Mouse (Mus musculus) kidney, embryonic 14.5 days (tissue): ENCODE results near the gene Mrpl17. TPM values are rescaled to one million over a fixed set of nuclear protein-coding genes. Genes with fewer than 3 reads are reported as not detected.

Experiments used
- ATAC-seq: fragments of 200-750 bp; cut with Nextera tagmentation; 2 replicates; pipeline ENCODE4 v1.8.0; 2017; ENCODE audit warnings: moderate number of reproducible peaks, mild to moderate bottlenecking, moderate TSS enrichment, moderate library complexity; ENCODE audit not compliant: low FRiP score, low TSS enrichment
- H3K27ac ChIP-seq: fragments of 300-500 bp; sonication (generic); 2 replicates; pipeline ENCODE4 v1.5.1; 2014; ENCODE audit warnings: low read depth, mild to moderate bottlenecking, low read length, moderate library complexity, mixed read lengths
- H3K27me3 ChIP-seq: fragments of 300-500 bp; sonication (generic); 2 replicates; pipeline ENCODE4 v1.6.1; 2014; ENCODE audit warnings: mild to moderate bottlenecking, low read length; ENCODE audit not compliant: control insufficient read depth, insufficient read depth
- H3K36me3 ChIP-seq: fragments of 300-500 bp; sonication (generic); 2 replicates; pipeline ENCODE4 v1.6.1; 2014; ENCODE audit warnings: low read length, mixed read lengths; ENCODE audit not compliant: control insufficient read depth, insufficient read depth
- H3K4me1 ChIP-seq: fragments of 300-500 bp; sonication (generic); 2 replicates; pipeline ENCODE4 v1.6.1; 2014; ENCODE audit warnings: low read length, mixed read lengths; ENCODE audit not compliant: control insufficient read depth, insufficient read depth
- H3K4me2 ChIP-seq: fragments of 300-500 bp; sonication (generic); replicated peaks from 2 replicates; pipeline ENCODE4 v1.6.1; 2014; ENCODE audit warnings: low read depth, mild to moderate bottlenecking, low read length
- H3K4me3 ChIP-seq: fragments of 300-500 bp; sonication (generic); 2 replicates; pipeline ENCODE4 v1.5.1; 2014; ENCODE audit warnings: mild to moderate bottlenecking, low read length
- H3K9ac ChIP-seq: fragments of 300-500 bp; sonication (generic); 2 replicates; pipeline ENCODE4 v1.6.1; 2014; ENCODE audit warnings: low read depth, mild to moderate bottlenecking, low read length, moderate library complexity
- H3K9me3 ChIP-seq: fragments of 300-500 bp; sonication (generic); 2 replicates; pipeline ENCODE4 v1.6.1; 2016; ENCODE audit warnings: low read length; ENCODE audit not compliant: control insufficient read depth
- WGBS: fragments of 180-500 bp; shearing (Covaris S2); extraction: QIAGEN DNeasy Blood & Tissue Kit; methylation state at CpG from one replicate; pipeline ENCODE4 v1.1.7; 2014; 5-methylcytosine and 5-hydroxymethylcytosine counted together
- polyA plus RNA-seq: library from polyadenylated mRNA; unstranded; fragments of >200 nt; fragmentation: Nextera tagmentation; extraction: Ambion mirVana; gene quantifications from 2 replicates; pipeline ENCODE4 v1.2.1, GENCODE M21; 2014

The Mrpl17 gene
- polyA plus RNA-seq, 1 experiment from 2014 or later: 434 TPM

GRCm38 (mm10) chr7:105762517-105763270, 48.2 kb downstream of the Mrpl17 start:
- Histone ChIP-seq H3K9me3 (no peaks in the 10 kb centered on the region), H3K4me3 (no peak overlapping the region), H3K4me1 (peaks cover 5% of the 10 kb centered on the region), H3K36me3 (peaks cover 78% of the 10 kb centered on the region), H3K27me3 (no peaks in the 10 kb centered on the region), H3K4me2 (peak overlapping the region; percentile 13; the same call in 1 of the 2 replicates), H3K27ac (no peak overlapping the region), H3K9ac (no peak overlapping the region)
- WGBS: 45% methylated on average over 55 of the region's 55 CpGs
- ATAC-seq: no peak

- H3K9me3 ChIP-seq: no peaks in the 10 kb centered on the region
- no peaks in the 10 kb centered on the region for H3K4me1 ChIP-seq
- WGBS: 36% methylated on average over 51 of the region's 51 CpGs
- no peaks in the 10 kb centered on the region for H3K27me3 ChIP-seq
- no peak overlapping the region for H3K27ac ChIP-seq
- no peak overlapping the region for H3K9ac ChIP-seq
- H3K4me3 ChIP-seq: no peak overlapping the region
- ATAC-seq: peak; percentile 46; the same call in 1 of the 2 replicates
- H3K36me3 ChIP-seq: peaks cover 86% of the 10 kb centered on the region
- H3K4me2 ChIP-seq: peak overlapping the region; percentile 13; the same call in 1 of the 2 replicates
Observed at GRCm38 (mm10) chr7:105761813-105762484, 49.0 kb downstream of the Mrpl17 start.

GRCm38 (mm10) chr7:105753281-105753680, 57.6 kb downstream of the Mrpl17 start:
- WGBS: 86% methylated on average over 10 of the region's 10 CpGs
- H3K9me3 ChIP-seq: no peaks in the 10 kb centered on the region
- no peak overlapping the region for H3K4me3 ChIP-seq
- H3K4me2 ChIP-seq: no peak overlapping the region
- peaks cover 4% of the 10 kb centered on the region; the same call in 1 of the 2 replicates for H3K4me1 ChIP-seq
- H3K27me3 ChIP-seq: no peaks in the 10 kb centered on the region
- no peak for ATAC-seq
- H3K27ac ChIP-seq: no peak overlapping the region
- H3K9ac ChIP-seq: no peak overlapping the region
- H3K36me3 ChIP-seq: peaks cover 67% of the 10 kb centered on the region

Other genes with a start within 250 kb of the Mrpl17 start
- gene Apbb1, start 229.4 kb downstream of the Mrpl17 start, polyA plus RNA-seq: 40.1 and 43.0 TPM in 2 replicates
- 0.14 and 0.34 TPM in 2 replicates for gene Hpx, start 211.0 kb downstream of the Mrpl17 start, polyA plus RNA-seq
- 18.8 and 25.5 TPM in 2 replicates for gene Trim3, start 177.5 kb downstream of the Mrpl17 start, polyA plus RNA-seq
- 180 and 198 TPM in 2 replicates for gene Timm10b, start 171.0 kb downstream of the Mrpl17 start, polyA plus RNA-seq
- 88.2 and 94.8 TPM in 2 replicates for gene Arfip2, start 170.7 kb downstream of the Mrpl17 start, polyA plus RNA-seq
- gene Gm45799, start 170.5 kb downstream of the Mrpl17 start, polyA plus RNA-seq: 23.4 and 24.3 TPM in 2 replicates
- 1.3 and 2.0 TPM in 2 replicates for gene Dnhd1, start 160.3 kb downstream of the Mrpl17 start, polyA plus RNA-seq
- gene Ilk, start 74.5 kb downstream of the Mrpl17 start, polyA plus RNA-seq: 249 and 305 TPM in 2 replicates
- gene Rrp8, start 73.7 kb downstream of the Mrpl17 start, polyA plus RNA-seq: 28.5 and 46.7 TPM in 2 replicates
- gene Taf10, start 66.7 kb downstream of the Mrpl17 start, polyA plus RNA-seq: 180 and 241 TPM in 2 replicates
- 58.0 and 86.4 TPM in 2 replicates for gene Tpp1, start 58.9 kb downstream of the Mrpl17 start, polyA plus RNA-seq
- 13.1 and 19.0 TPM in 2 replicates for gene Dchs1, start 23.4 kb downstream of the Mrpl17 start, polyA plus RNA-seq
- gene Gm4070, start 142.9 kb upstream of the Mrpl17 start, polyA plus RNA-seq: 0.91 and 1.0 TPM in 2 replicates